Mouse (Mus musculus): ENCODE measurements around the gene Gm20873. TPM values are rescaled to one million over a fixed set of nuclear protein-coding genes. Genes with fewer than 3 reads are reported as not detected.
"Not testable (repeated sequence)": the region's sequence is repeated elsewhere in the genome, so short reads cannot be mapped to it uniquely, and the experiment has no call there.

The Gm20873 gene
- not detected in 2 replicates for polyA plus RNA-seq (2016; fragmentation: Nextera tagmentation; extraction: Ambion mirVana)

DNA sequence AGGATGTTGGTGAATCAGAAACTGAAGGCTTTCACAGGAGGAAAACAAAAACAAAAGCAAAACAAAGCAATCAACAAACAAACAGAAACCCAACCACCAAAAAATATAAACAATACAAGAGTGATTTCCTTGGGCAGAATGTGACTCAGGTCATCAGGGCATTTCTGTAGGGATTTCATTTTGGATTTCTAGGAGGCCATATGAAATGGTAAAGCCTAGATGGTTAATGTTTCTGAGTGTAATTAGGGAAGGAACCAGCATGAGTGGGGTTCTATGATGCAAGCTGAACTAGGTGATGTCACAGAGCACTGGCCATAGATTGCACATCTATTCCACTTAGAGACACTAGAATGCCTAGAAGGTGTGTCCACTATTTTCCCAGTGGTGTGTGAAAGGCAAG, at the start of gene Gm20873:
Gene Gm20873, plus strand, starts transcription at position 301 of the 400 bp plus-strand sequence.
- H3K36me3 ChIP-seq; H3K9me3 ChIP-seq; H3K27ac ChIP-seq; H3K4me1 ChIP-seq; H3K4me2 ChIP-seq (replicated peaks); H3K9ac ChIP-seq; ATAC-seq (ENCODE audit: low FRiP score, low read depth); H3K27me3 ChIP-seq (replicated peaks); H3K4me3 ChIP-seq: not testable (repeated sequence)

DNA sequence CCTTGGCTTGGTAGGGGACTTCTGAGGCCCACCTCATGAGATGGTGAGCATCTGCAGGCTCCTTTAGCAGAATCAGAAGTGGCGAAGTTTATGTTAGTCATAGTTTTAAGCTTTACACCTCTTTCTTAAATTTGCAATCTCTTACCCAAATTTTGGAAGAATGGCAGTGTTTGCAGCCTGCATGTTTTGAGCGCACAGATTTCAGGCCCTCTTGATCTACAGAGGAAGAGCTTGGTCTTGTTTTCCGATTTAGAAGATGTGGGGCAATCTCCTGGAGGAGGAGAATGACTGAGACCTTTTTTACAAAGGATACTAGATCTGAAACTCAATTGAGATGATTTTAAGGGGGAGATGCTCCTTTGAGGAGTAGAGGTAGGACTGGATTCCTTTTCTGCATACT, 29.0 kb upstream of the Gm20873 start, which contains the start of gene Gm21746:
Gene Gm21746, minus strand, starts transcription at position 101 of the 400 bp plus-strand sequence.
- not testable (repeated sequence) for H3K4me3 ChIP-seq; H3K27me3 ChIP-seq (replicated peaks); ATAC-seq (ENCODE audit: low FRiP score, low read depth); H3K9me3 ChIP-seq; H3K9ac ChIP-seq; H3K27ac ChIP-seq; H3K4me2 ChIP-seq (replicated peaks); H3K36me3 ChIP-seq; H3K4me1 ChIP-seq
- WGBS = 66% methylated on average over 2 of the region's 3 CpGs

Other genes with a start within 250 kb of the Gm20873 start
- gene Gm21746, start 29.1 kb upstream of the Gm20873 start, polyA plus RNA-seq (2016; fragmentation: Nextera tagmentation; extraction: Ambion mirVana) = not detected in 2 replicates

Data from neural tube, embryonic 12.5 days (tissue).